In the genomic region with DNA sequence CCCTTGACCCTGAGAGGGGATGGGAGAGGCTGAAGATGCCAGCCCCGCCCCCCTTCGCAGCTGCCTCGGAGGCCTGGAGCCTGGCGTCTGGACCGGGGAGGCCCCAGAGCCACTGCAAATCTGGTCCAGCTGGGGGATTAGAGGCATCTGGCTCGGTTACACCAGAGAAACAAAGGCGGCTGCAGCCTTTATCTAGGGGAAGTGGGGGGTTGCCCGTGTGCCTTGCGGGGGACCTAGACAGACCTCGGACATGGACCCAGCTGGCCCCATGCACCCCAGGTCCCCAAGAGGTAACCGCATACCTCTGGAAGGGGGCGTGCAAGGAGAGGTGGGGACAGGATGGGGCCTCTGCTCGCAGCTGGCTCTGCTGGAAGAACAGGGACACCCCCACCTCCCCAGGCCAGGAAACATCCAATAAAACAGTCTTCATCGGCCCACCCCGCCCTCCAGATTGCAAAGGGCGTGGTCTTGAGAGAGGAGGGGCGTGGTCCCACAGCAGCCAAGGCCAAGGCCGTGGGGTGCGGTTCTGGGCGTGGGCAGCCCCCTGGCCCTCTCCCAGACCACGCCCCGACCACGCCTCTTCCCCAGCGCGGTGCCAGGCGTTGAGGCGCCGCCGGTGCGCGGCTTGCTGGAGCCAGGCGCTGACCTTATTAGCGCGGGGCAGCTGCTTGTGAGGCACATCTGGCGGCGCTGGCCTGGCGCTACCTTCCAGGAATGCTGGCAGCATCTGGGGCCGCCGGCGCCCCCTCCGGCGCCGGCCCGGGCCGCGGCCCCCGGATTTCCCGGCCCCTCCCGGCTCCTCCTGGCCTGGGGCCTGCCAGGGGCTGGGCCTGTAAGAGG, we compare ENCODE assay signal across 8 mouse cellular contexts. TPM values are rescaled to one million over a fixed set of nuclear protein-coding genes. Genes with fewer than 3 reads are reported as not detected.
DNase-seq lines count a peak whose midpoint lies in the region; ATAC-seq lines count a peak whose summit lies in the region.

No protein-coding gene starts in this region.

- peak overlapping the region; percentile 63 for H3K9ac ChIP-seq in embryonic facial prominence, embryonic 14.5 days (ENCODE audit: low read depth, low read length)
- H3K9ac ChIP-seq in heart, embryonic 11.5 days (ENCODE audit: low read depth, low read length), result peak overlapping the region; percentile 71
- H3K9ac ChIP-seq in kidney, embryonic 14.5 days (ENCODE audit: low read depth, low read length), result peak overlapping the region; percentile 42

- no peaks in the 10 kb centered on the region for H3K27me3 ChIP-seq in embryonic facial prominence, embryonic 14.5 days (replicated peaks; ENCODE audit: control insufficient read depth, insufficient read depth, low read length)
- H3K27me3 ChIP-seq in heart, embryonic 11.5 days (ENCODE audit: control insufficient read depth, insufficient read depth, low read length), result 0 out of 2 replicates have a peak, but pooled peaks cover 4% of the 10 kb centered on the region
- H3K27me3 ChIP-seq in kidney, embryonic 14.5 days (ENCODE audit: control insufficient read depth, insufficient read depth, low read length), result no peaks in the 10 kb centered on the region

- H3K27ac ChIP-seq in embryonic facial prominence, embryonic 14.5 days (replicated peaks; ENCODE audit: low read depth, low read length), result peak overlapping the region; percentile 92
- peak overlapping the region; percentile 84 for H3K27ac ChIP-seq in heart, embryonic 11.5 days (ENCODE audit: low read depth, low read length)
- H3K27ac ChIP-seq in kidney, embryonic 14.5 days (ENCODE audit: low read depth, low read length), result peak overlapping the region; percentile 95

- H3K4me2 ChIP-seq in embryonic facial prominence, embryonic 14.5 days (ENCODE audit: low read depth, low read length), result peak overlapping the region; percentile 68
- peak overlapping the region; percentile 82 for H3K4me2 ChIP-seq in heart, embryonic 11.5 days
- peak overlapping the region; percentile 74 for H3K4me2 ChIP-seq in kidney, embryonic 14.5 days (replicated peaks; ENCODE audit: low read depth, low read length)

- no peaks in the 10 kb centered on the region for H3K36me3 ChIP-seq in embryonic facial prominence, embryonic 14.5 days (ENCODE audit: control insufficient read depth, insufficient read depth, low read length)
- no peaks in the 10 kb centered on the region for H3K36me3 ChIP-seq in heart, embryonic 11.5 days (ENCODE audit: control insufficient read depth, insufficient read depth, low read length)
- H3K36me3 ChIP-seq in kidney, embryonic 14.5 days (ENCODE audit: control insufficient read depth, insufficient read depth, low read length), result no peaks in the 10 kb centered on the region

- WGBS in embryonic facial prominence, embryonic 14.5 days, result under 1% methylated on average over 37 of the region's 49 CpGs
- WGBS in heart, embryonic 11.5 days (ENCODE audit: insufficient replicate concordance), result under 1% methylated on average over 49 of the region's 49 CpGs
- 1% methylated on average over 49 of the region's 49 CpGs for WGBS in kidney, embryonic 14.5 days

- H3K4me1 ChIP-seq in embryonic facial prominence, embryonic 14.5 days (ENCODE audit: control insufficient read depth, insufficient read depth, low read length), result peaks cover 68% of the 10 kb centered on the region
- H3K4me1 ChIP-seq in heart, embryonic 11.5 days (ENCODE audit: control insufficient read depth, insufficient read depth, low read length), result peaks cover 43% of the 10 kb centered on the region
- H3K4me1 ChIP-seq in kidney, embryonic 14.5 days (ENCODE audit: control insufficient read depth, insufficient read depth, low read length), result peaks cover 64% of the 10 kb centered on the region

- H3K4me3 ChIP-seq in embryonic facial prominence, embryonic 14.5 days (ENCODE audit: low read depth, low read length), result peak overlapping the region; percentile 36
- H3K4me3 ChIP-seq in heart, embryonic 11.5 days (ENCODE audit: low read depth, low read length), result peak overlapping the region; percentile 49
- peak overlapping the region; percentile 34 for H3K4me3 ChIP-seq in kidney, embryonic 14.5 days (ENCODE audit: low read length)

- no peaks in the 10 kb centered on the region for H3K9me3 ChIP-seq in embryonic facial prominence, embryonic 14.5 days (ENCODE audit: control insufficient read depth, low read length)
- no peaks in the 10 kb centered on the region for H3K9me3 ChIP-seq in heart, embryonic 11.5 days (replicated peaks; ENCODE audit: control insufficient read depth, low read length)
- no peaks in the 10 kb centered on the region for H3K9me3 ChIP-seq in kidney, embryonic 14.5 days (ENCODE audit: control insufficient read depth, low read length)

- peak; percentile 89 for ATAC-seq in embryonic facial prominence, embryonic 14.5 days (ENCODE audit: low read depth)
- peak; percentile 87 for ATAC-seq in heart, embryonic 11.5 days (replicated peaks; ENCODE audit: insufficient number of reproducible peaks, low FRiP score, low TSS enrichment)
- peak; percentile 89 for ATAC-seq in kidney, embryonic 14.5 days (ENCODE audit: low FRiP score, low TSS enrichment)

- peak; percentile 96 for DNase-seq in 3T3-L1 (ENCODE audit: low read depth, low spot score)
- DNase-seq in WW6 (ENCODE audit: low read depth, low spot score), result peak; percentile 78
- DNase-seq in embryonic facial prominence, embryonic 14.5 days (ENCODE audit: low spot score), result peak; percentile 97
- DNase-seq in lung, postnatal 10 days, result peak; percentile 95
- peak; percentile 79 for DNase-seq in ovary, postnatal 10 days (ENCODE audit: low spot score)
- peak; percentile 93 for DNase-seq in urinary bladder, postnatal 14 days (ENCODE audit: low spot score)

RNA-seq across cellular contexts. Expression of gene Gse1, which starts 48.0 kb away (rescaled TPM):
- 8.7 and 11.3 TPM in 2 replicates for polyA plus RNA-seq in embryonic facial prominence, embryonic 14.5 days (2014; fragmentation: Nextera tagmentation; extraction: Ambion mirVana)
- polyA plus RNA-seq in heart, embryonic 11.5 days (2014; fragmentation: Nextera tagmentation; extraction: Ambion mirVana), result 12.8 and 12.9 TPM in 2 replicates
- 11.3 and 12.1 TPM in 2 replicates for polyA plus RNA-seq in kidney, embryonic 14.5 days (2014; fragmentation: Nextera tagmentation; extraction: Ambion mirVana)

Comparison
In these comparisons a context has a peak if more than half of its experiments do, and no peak if none do; other contexts are left out.
1. Peak in every context shown above with its lines: DNase-seq, ATAC-seq, H3K4me3 ChIP-seq and H3K27ac ChIP-seq.